Mouse (Mus musculus) liver, embryonic 14.5 days (tissue): ENCODE measurements around the gene Litaf.

ENCODE experiments used
- CTCF ChIP-seq: IDR thresholded peaks from 2 replicates; pipeline ENCODE4 v1.5.1; 2016; ENCODE audit warnings: antibody characterized with exemption, low read depth, control low read depth
- EP300 ChIP-seq: IDR thresholded peaks from 2 replicates; pipeline ENCODE4 v1.6.1; 2016; ENCODE audit warnings: antibody characterized with exemption, low read depth

DNA sequence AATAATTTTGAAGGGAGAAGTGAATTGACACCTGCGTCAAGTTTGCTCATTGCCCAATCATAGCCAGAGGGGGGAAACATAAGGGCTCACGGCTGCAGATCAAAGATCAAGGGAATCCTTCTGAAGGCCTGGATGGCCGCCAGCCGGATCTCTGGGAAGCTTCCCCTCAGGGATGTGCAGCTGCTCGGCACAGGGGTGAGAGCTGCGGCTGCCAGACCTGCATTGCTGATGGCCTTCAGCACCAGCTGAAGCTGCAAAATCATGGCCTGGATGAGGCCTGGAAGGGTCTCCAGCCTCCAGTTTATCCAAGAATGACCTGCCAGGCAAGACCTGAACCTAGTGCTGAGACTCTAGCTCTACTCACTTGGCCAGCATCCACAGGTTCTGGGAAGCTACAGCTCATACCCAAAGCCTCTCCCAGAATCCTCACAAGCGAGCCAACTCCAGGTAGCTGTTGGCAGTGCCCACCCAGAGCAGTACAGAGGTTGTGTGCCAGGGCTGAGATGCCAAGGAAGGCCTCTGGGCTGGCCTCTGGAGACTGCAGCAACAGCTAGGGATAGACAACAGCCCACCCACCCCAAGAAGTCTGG, 140.3 kb downstream of the Litaf start:
- TF ChIP-seq EP300 = no peak
- TF ChIP-seq CTCF = no peak
